Mouse (Mus musculus) right cerebral cortex, postnatal 4 days (tissue): ENCODE measurements around the gene Npc2.

Source experiments
- DNase-seq: peaks from one replicate; pipeline ENCODE4 v3.0.0-alpha.2; 2022

The Npc2 gene

DNA sequence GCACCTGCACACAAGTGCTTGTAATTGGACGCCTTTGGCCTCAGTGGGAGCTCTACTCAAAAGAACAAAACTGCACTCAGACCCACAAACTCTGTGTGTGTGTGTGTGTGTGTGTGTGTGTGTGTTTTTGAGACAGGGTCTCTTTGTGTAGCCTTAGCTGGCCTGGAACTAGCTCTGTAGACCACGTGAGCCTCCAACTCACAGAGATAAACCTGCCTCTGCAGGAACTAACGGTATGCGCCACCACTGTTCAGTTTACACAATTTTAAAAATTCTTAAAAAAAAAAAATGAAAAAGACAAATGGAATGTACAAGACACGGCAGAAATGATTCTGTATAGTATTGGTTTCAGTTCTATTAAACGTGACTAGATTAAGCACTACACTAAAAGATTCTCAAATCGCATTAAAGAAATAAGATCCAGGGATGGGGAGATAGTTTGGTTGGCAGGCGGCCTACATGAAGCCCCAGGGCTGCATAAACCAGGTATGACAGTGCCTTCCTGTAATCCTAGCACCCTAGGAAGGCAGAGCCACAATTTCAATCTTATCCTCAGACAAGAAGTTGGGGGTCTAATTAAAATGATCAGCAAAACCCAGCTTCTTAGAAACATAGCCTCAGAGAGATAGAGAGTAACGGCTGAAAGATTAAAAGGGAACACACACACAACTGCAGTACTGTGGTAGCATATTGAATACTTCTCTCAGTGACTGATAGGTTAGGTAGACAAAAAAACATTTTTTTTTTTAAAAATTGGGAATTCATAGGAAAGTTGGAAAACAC lies 54.3 kb downstream of the Npc2 start:
- DNase-seq, result no peak

DNA sequence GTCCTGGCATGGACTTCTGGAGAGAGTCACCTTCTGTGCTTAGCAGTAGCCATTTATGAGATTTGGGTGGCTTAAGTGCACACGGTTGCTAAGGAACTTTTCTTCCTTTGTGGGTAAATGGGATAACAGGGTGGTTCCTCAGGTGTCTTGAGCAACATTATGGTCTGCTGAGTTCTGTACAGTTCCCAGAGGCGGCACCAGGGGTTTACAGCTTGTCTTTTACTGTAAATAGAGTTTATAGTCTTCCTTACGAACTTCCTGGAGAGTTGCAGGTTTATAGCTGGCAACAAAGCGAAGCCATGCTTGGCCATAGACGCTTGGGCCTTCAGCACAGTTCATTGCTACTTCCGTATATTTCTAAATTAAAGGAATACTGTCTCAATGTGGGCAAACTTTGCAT lies 58.4 kb downstream of the Npc2 start:
- no peak for DNase-seq

DNA sequence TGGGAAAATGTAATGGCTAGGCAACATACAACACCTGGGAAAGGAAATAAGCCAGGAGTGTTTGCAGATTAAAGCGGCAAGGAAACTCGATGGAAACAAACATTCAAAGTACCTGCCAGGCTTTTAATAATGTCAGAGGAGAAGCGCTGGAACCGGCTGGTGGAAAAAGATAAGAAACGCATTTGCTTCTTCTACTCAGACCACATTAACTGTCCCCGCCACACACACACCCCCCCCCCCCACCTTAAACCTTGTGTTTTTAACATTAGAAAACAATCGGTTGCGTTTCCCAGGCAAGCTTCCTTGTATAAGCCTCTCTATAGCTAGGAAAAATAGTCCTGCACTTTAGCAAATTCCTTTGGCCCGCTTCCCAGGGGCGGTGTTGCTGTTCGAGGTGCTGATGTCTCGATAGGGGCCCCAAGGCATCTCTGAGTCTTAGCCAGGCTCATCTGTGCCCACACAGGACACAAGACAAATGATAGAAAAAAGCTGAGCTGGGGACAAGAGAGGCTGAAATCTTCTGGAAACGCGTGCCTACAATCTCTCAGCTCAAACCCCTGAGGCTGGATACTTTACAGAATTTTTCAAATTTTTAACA lies 63.0 kb downstream of the Npc2 start:
- no peak for DNase-seq

DNA sequence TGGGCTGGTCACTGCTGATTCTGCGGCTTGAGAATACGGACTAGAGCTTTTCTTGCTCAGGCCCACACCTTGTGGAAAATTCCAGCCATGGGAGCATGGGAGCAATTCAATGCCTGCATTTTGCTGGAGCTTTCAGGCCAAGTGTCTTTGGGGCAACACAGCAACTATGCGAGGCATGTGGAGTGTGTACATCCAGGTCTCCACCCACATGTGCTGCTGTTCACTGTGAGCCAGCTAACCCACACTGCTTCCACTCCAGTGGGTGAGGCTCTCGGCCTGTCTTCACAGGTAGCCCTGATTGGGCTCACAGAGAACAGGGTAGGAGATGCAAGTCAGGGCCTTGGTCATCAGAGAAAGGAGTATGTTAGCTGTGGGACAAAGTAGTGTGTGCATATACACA lies 65.1 kb downstream of the Npc2 start:
- DNase-seq, result no peak

DNA sequence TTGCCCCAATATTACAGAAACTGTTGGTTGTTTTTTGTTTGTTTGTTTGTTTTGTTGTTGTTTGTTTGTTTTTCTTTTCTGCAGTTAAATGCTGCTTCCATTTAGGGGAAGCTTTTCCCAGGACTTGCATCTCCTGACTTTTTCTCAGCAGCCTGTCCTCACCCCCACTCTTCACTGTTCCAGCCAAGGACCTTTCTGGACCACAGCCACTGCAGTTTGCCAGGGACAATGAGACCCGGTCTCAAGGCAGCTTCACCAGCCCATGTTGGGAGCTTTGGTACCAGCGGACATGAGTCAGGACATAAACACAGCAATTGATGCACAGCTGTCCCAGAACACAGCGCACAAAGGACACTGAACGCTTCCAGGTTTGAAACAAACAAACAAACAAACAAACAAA lies 66.1 kb downstream of the Npc2 start:
- no peak for DNase-seq
